Mouse (Mus musculus) bone marrow macrophage, adult 2 months (primary cell): ENCODE results near the gene Manf.

Experiments used
- CTCF ChIP-seq: IDR thresholded peaks from 2 replicates; pipeline ENCODE4 v1.5.1; 2012; ENCODE audit warnings: low read depth, mild to moderate bottlenecking, low read length, moderate library complexity
- POLR2A ChIP-seq: IDR thresholded peaks from 2 replicates; pipeline ENCODE4 v1.6.1; 2012; ENCODE audit warnings: mild to moderate bottlenecking, low read depth, low read length, borderline replicate concordance

DNA sequence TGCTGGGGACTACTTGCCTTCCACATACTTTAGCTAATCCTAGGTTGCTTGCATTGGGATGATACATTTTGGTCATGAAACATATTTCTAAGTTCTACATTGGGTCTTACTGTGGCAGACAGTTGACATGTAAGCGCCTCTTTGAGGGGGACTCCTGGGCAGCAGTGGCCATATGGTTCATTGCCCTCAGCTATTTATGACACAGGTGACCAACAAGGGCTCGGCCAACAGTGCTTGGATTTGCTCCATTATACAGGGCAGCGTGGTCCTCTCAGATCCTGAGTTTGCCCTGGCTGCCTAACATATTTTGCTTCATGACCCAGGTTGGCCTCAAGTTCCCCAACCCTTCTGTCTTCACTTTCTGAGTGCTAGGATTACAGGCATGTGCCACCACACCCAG, 15.1 kb downstream of the Manf start:
- TF ChIP-seq CTCF (no peak), POLR2A (no peak)
